Mouse (Mus musculus) neural tube, embryonic 11.5 days (tissue): ENCODE results near the gene Lmnb2. TPM values are rescaled to one million over a fixed set of nuclear protein-coding genes. Genes with fewer than 3 reads are reported as not detected.

Experiments
- ATAC-seq: fragments of 200-750 bp; cut with Nextera tagmentation; 2 replicates; pipeline ENCODE4 v1.8.0; 2017; ENCODE audit warnings: moderate number of reproducible peaks, mild to moderate bottlenecking, moderate TSS enrichment, moderate library complexity; ENCODE audit not compliant: insufficient read depth, low FRiP score, low TSS enrichment
- DNase-seq: peaks from one replicate; pipeline ENCODE4 v3.0.0-alpha.2; 2015; ENCODE audit warnings: low spot score
- H3K27ac ChIP-seq: fragments of 300-500 bp; sonication (generic); 2 replicates; pipeline ENCODE4 v1.5.1; 2014; ENCODE audit warnings: low read depth, mild to moderate bottlenecking, low read length
- H3K27me3 ChIP-seq: fragments of 300-500 bp; sonication (generic); 2 replicates; pipeline ENCODE4 v1.6.1; 2014; ENCODE audit warnings: mild to moderate bottlenecking, low read length, mixed read lengths; ENCODE audit not compliant: control insufficient read depth, insufficient read depth
- H3K36me3 ChIP-seq: fragments of 300-500 bp; sonication (generic); 2 replicates; pipeline ENCODE4 v1.6.1; 2014; ENCODE audit warnings: mild to moderate bottlenecking, low read length, moderate library complexity, mixed read lengths; ENCODE audit not compliant: control insufficient read depth, insufficient read depth
- H3K4me1 ChIP-seq: fragments of 300-500 bp; sonication (generic); 2 replicates; pipeline ENCODE4 v1.6.1; 2014; ENCODE audit warnings: low read length, mixed read lengths; ENCODE audit not compliant: control insufficient read depth, insufficient read depth
- H3K4me2 ChIP-seq: fragments of 300-500 bp; sonication (generic); 2 replicates; pipeline ENCODE4 v1.6.1; 2014; ENCODE audit warnings: low read depth, mild to moderate bottlenecking, moderate library complexity
- H3K4me3 ChIP-seq: fragments of 300-500 bp; sonication (generic); 2 replicates; pipeline ENCODE4 v1.5.1; 2014; ENCODE audit warnings: low read depth, low read length
- H3K9ac ChIP-seq: fragments of 300-500 bp; sonication (generic); 2 replicates; pipeline ENCODE4 v1.6.1; 2014; ENCODE audit warnings: mild to moderate bottlenecking, low read length
- H3K9me3 ChIP-seq: fragments of 300-500 bp; sonication (generic); 2 replicates; pipeline ENCODE4 v1.6.1; 2016; ENCODE audit warnings: low read length; ENCODE audit not compliant: control insufficient read depth
- WGBS: fragments of 180-500 bp; shearing (Covaris S2); extraction: QIAGEN DNeasy Blood & Tissue Kit; methylation state at CpG from one replicate; pipeline ENCODE4 v1.1.7; 2014; 5-methylcytosine and 5-hydroxymethylcytosine counted together
- polyA plus RNA-seq: library from polyadenylated mRNA; unstranded; fragments of >200 nt; fragmentation: Nextera tagmentation; extraction: Ambion mirVana; gene quantifications from 2 replicates; pipeline ENCODE4 v1.2.1, GENCODE M21; 2014

Gene Lmnb2
- polyA plus RNA-seq, 1 experiment from 2014 or later: 27.9 TPM

DNA sequence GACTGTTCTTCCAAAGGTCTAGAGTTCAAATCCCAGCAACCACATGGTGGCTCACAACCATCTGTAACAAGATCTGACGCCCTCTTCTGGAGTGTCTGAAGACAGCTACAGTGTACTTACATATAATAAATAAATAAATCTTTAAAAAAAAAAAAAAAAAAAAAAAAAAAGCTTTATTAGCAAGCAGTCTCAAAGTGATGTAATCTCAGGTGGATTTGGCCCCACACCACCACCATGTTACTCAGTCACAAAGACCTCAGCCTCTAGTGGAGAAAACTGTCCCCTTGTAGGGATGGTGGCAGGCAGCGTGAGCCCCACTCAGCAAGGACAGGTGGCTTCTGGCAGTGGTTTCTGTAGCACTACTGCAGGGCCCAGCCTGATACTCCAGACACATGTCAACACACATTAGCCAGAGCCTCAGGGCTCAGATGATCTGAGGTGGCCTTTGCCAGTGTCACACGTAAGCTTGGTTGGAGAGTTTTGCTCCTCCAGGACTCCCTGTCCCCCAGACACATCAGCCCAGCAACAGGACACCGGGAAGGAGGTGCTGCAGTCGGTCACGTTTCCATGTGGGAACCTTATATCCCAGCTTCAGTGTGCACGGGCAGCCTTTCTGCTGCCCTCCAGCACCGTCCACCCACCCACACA, 4.6 kb downstream of the Lmnb2 start:
- no peak overlapping the region for H3K9ac ChIP-seq
- no peak for ATAC-seq
- no peak overlapping the region for H3K4me3 ChIP-seq
- no peak for DNase-seq
- H3K27me3 ChIP-seq: no peaks in the 10 kb centered on the region
- H3K4me2 ChIP-seq: no peak overlapping the region
- no peak overlapping the region for H3K27ac ChIP-seq
- peaks cover 9% of the 10 kb centered on the region for H3K36me3 ChIP-seq
- peaks cover 10% of the 10 kb centered on the region; the same call in 1 of the 2 replicates for H3K4me1 ChIP-seq
- 91% methylated on average over 7 of the region's 8 CpGs for WGBS
- H3K9me3 ChIP-seq: no peaks in the 10 kb centered on the region

DNA sequence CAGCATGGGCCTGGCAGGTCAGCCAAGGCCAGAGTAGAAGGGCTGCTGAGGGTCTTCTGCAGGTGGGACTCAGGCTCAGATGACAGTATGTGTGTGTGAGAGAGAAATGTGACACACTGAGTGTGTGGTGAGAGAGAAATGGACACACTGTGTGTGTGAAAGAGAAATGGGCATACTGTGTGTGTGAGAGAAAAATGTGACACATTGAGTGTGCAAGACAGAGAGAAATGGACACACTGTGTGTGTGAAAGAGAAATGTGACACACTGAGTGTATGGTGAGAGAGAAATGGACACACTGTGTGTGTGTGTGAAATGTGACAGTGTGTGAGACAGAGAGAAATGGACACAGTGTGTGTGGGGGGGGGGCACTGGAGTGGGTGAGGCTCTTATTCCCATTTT, 6.2 kb downstream of the Lmnb2 start:
- peaks cover 6% of the 10 kb centered on the region; the same call in 1 of the 2 replicates for H3K4me1 ChIP-seq
- H3K36me3 ChIP-seq: peaks cover 9% of the 10 kb centered on the region
- H3K27me3 ChIP-seq: no peaks in the 10 kb centered on the region
- H3K9ac ChIP-seq: no peak overlapping the region
- no peak overlapping the region for H3K4me2 ChIP-seq
- no peaks in the 10 kb centered on the region for H3K9me3 ChIP-seq
- ATAC-seq: no peak
- H3K4me3 ChIP-seq: no peak overlapping the region
- DNase-seq: no peak
- no peak overlapping the region for H3K27ac ChIP-seq

DNA sequence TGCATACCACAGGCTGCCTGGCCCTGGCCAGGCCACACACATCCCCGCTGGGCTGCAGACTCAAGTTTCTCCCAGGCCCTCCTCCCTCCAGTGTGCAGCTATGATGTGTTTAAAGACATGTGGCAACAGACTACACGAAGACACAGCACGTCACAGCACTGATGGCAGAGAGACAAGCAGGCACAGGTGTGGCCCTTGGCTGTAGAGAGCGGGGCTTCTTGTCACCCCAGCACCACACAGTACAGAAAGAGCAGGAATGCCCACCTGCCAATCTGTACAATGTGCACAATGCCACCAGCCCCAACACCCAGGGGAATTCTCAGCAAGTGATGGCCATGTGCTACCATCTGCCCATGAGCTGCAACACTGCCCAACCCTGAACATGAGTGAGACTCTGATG, 6.7 kb downstream of the Lmnb2 start:
- 0 out of 2 replicates have a peak, but pooled peaks cover 3% of the 10 kb centered on the region for H3K4me1 ChIP-seq
- no peak overlapping the region for H3K27ac ChIP-seq
- no peak overlapping the region for H3K4me2 ChIP-seq
- no peak overlapping the region for H3K9ac ChIP-seq
- no peak for ATAC-seq
- DNase-seq: no peak
- 91% methylated on average over 4 of the region's 4 CpGs for WGBS
- peaks cover 9% of the 10 kb centered on the region for H3K36me3 ChIP-seq
- no peaks in the 10 kb centered on the region for H3K27me3 ChIP-seq
- no peak overlapping the region for H3K4me3 ChIP-seq
- no peaks in the 10 kb centered on the region for H3K9me3 ChIP-seq

DNA sequence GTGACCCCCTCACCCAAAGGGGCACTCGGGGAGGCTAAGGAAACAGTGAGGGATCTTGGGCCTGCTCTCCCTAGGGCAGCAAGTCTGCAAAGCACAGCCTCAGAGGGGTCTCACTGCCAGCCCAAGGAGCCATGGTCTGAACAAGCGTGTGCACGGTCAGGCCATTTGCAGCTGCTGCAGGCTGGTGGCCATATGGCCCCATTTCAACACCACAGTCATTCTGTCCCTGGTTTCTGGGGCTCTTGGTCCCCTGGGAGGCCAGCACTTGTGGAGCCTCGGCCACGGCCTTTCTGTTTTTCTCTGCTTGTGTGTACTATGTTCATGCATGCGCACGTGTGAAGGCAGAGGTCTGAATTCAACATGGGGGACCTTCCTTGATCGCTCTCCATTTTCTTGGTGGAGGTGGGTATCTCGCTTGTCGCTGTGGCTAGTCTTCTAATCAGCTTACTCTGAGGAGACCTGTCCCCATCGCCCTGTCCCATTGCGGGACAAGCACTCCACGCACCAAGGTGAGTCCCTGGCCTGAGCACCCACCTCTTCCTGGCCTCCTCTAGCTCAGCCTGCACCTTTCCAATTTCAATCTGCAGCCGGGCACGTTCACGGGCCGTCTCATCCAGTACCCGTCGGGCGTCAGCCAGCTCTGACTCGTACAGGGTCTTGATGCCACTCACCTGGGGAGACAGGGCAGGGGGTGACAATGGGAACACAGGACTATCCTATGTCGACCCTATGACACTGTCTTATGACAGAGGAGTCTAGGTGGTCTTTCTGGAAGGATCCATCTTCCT, 8.5 kb downstream of the Lmnb2 start:
- no peak for DNase-seq
- Histone ChIP-seq H3K4me2 (no peak overlapping the region), H3K9me3 (no peaks in the 10 kb centered on the region), H3K9ac (no peak overlapping the region), H3K4me1 (no peaks in the 10 kb centered on the region), H3K4me3 (no peak overlapping the region), H3K27me3 (no peaks in the 10 kb centered on the region), H3K27ac (no peak overlapping the region), H3K36me3 (peaks cover 18% of the 10 kb centered on the region)
- no peak for ATAC-seq
- WGBS: 92% methylated on average over 22 of the region's 22 CpGs

DNA sequence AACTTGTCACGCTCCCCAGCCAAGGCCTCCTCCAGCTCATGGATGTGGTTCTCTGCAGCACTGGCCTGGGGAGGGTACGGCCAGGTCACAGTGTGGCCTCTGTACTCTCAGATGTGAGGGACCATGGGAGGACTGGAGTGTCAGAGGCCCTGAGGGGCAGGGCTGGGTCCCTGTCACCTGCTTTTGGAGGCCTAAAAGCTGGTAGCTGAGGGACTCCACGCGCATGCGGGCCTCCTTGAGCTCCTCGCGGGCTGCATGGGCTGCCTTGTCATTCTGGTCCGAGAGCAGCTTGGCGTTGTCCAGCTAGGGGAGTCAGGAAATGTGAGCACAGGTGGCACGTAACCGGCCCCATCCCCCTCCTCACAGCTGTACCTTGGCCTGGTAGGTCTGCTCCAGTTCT, 13.3 kb downstream of the Lmnb2 start:
- Histone ChIP-seq H3K27me3 (no peaks in the 10 kb centered on the region), H3K9ac (no peak overlapping the region), H3K36me3 (peaks cover 28% of the 10 kb centered on the region), H3K4me1 (peaks cover 2% of the 10 kb centered on the region), H3K4me2 (no peak overlapping the region), H3K9me3 (no peaks in the 10 kb centered on the region), H3K27ac (no peak overlapping the region), H3K4me3 (no peak overlapping the region)
- 95% methylated on average over 11 of the region's 11 CpGs for WGBS
- ATAC-seq: no peak
- no peak for DNase-seq

DNA sequence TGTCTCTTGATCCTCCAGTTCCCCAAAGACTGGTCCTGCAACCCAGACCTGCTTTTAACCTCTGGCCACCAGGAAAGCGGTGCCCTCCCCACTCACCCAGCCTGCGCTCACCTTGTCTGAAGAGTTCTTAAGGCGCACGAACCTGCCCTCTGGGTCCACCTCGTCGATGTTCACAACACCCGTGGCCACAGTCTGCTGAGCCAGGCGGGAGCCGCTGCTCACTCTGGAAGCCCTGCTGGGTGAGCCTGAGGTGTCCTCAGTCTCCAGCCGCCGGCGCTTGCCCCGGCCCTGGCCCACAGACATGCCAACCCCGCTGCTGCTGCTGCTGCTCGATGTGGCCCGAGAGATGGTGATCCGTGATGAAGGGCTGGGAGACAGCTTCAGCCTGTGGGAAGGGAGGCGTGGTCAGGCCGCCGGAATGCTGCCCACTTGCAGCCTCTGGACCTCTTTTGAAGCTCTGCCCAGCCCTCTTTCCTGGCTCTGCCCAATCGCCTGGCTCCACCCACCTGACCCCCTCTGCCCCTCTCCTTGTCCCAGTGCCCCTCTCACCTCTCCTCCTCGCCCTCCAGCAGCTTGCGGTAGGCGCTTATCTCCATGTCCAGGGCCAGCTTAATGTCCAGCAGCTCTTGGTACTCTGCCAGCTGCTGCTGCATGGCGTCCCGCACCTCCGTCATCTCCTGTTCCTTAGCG, 13.9 kb downstream of the Lmnb2 start:
- Histone ChIP-seq H3K4me1 (peaks cover 6% of the 10 kb centered on the region), H3K9ac (no peak overlapping the region), H3K36me3 (peaks cover 25% of the 10 kb centered on the region), H3K4me3 (no peak overlapping the region), H3K4me2 (no peak overlapping the region), H3K27me3 (no peaks in the 10 kb centered on the region), H3K27ac (no peak overlapping the region), H3K9me3 (no peaks in the 10 kb centered on the region)
- DNase-seq (no peak), ATAC-seq (no peak)
- WGBS: 90% methylated on average over 28 of the region's 28 CpGs

DNA sequence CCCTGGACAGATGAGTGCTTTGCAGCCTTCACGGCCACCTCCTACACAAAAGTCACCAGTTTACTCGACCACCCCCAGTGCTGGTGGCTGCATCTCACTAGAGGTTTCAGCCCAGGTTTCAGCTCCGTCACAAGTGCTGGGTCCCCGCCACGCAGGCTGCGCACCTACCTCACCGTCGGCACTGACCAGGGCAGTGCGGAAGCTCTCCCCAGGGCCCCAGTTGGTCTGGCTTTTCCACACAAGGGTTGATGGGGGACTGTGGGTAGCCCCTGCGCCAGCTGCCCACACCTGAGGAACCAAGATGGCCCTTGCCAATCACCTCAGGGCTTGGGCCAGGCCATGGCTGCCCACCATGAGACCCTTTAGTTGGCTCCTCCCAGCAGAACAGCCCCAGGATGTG, 14.8 kb downstream of the Lmnb2 start:
- no peak for DNase-seq
- Histone ChIP-seq H3K9me3 (no peaks in the 10 kb centered on the region), H3K27ac (no peak overlapping the region), H3K4me2 (no peak overlapping the region), H3K4me3 (no peak overlapping the region), H3K4me1 (peaks cover 6% of the 10 kb centered on the region), H3K9ac (no peak overlapping the region), H3K36me3 (peaks cover 23% of the 10 kb centered on the region), H3K27me3 (no peaks in the 10 kb centered on the region)
- ATAC-seq: no peak
- 91% methylated on average over 10 of the region's 10 CpGs for WGBS

DNA sequence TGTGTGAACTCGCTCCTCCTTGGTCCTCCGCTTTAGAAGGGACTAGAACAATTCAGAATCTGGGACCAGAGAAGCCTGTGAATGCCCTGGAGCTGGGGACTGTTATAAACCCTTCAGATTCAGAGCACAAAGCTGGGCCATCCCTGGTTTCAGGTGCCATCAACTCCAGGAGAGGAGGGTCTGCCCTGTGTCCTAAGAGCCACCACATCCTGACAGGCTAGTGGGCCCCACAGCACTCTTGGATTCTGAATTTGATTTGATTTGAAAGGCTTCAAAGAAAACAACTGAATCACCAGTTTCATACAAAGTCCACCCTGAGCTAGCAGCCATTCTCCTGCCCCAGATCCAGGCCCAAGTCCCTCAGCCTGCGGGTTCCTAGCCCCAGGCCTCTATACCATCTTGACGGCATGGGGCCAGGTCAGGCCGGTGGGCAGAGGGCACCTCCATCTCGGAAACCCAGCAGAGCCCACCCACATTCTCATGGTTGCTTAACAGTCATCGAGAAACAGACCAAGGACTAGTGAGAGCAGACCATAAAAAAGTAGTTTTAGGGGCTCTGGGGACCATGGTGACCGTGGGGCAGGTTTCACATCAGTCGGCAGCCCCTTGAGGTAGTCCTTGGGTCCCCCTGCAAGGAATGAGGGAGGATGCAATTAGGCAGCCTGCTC, 15.6 kb downstream of the Lmnb2 start:
- H3K27me3 ChIP-seq: no peaks in the 10 kb centered on the region
- H3K9me3 ChIP-seq: no peaks in the 10 kb centered on the region
- WGBS: 91% methylated on average over 9 of the region's 9 CpGs
- no peak overlapping the region for H3K27ac ChIP-seq
- ATAC-seq (no peak), DNase-seq (no peak)
- no peak overlapping the region for H3K4me2 ChIP-seq
- H3K9ac ChIP-seq: no peak overlapping the region
- H3K4me3 ChIP-seq: no peak overlapping the region
- peaks cover 23% of the 10 kb centered on the region for H3K36me3 ChIP-seq
- peaks cover 6% of the 10 kb centered on the region for H3K4me1 ChIP-seq
